Mouse (Mus musculus) leukemia stem cell, adult 10-12 weeks (primary cell): Measurements from ENCODE around the gene Dock3. TPM values are rescaled to one million over a fixed set of nuclear protein-coding genes. Genes with fewer than 3 reads are reported as not detected.

Source experiments
- polyA plus RNA-seq: library from polyadenylated mRNA; stranded (reverse); fragments of >175 nt; gene quantifications from 2 replicates; pipeline ENCODE4 v1.2.3, GENCODE M21; 2012; ENCODE audit warnings: low replicate concordance

The Dock3 gene
- 0.51 TPM in 1 of 2 replicates, not detected in the other for polyA plus RNA-seq

GRCm38 (mm10) chr9:107231539-107232139, at the start of gene Dock3:
Dock3 (minus strand) TSS chr9:107231909.

DNA sequence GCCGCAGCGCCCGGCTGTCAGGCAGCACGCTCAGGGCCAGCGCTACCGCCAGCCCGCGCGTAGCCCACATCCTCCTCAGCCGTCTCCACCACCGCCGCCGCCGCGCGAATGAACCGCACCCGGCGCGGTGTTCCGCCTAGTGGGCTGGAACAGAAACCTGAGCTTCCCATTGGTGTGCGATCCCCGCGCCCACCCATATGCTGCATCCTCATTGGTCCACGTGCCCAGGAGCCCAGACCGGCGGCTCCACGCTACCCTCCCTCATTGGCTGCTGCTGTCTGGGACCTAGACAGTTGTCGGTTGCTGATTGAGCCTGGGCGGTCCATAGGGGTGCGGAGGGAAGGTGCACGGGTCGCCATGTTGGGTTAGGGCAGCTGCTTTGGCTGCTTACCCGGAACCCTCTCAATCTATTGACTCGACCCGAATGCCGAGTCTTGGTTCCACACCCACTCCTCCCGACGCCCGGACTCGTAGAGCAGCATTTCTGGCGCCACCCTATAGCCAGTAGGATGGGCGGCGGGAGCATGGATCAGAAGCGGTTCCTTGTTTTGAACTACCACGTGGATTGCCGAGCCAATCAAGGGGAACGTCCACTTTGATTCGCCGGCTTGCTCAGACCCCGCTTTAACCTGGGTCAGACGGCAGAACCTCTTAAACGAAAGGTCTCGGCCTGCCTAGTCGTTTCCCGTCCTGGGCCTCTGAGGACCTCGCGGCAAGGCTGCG, 339.7 kb downstream of the Dock3 start, which contains the start of gene Manf:
TSS of gene Manf (minus strand) at position 151 of the 723 bp plus-strand sequence.

GRCm38 (mm10) chr9:106886828-106887702, 344.6 kb downstream of the Dock3 start, which contains the start of gene Rbm15b:
Rbm15b (minus strand) TSS chr9:106887428.

Other genes with a start within 250 kb of the Dock3 start
- 8.1 and 13.3 TPM in 2 replicates for gene Mapkapk3, start 58.0 kb upstream of the Dock3 start, polyA plus RNA-seq
- gene Cish, start 64.1 kb upstream of the Dock3 start, polyA plus RNA-seq: 40.6 and 47.8 TPM in 2 replicates
- 4.1 and 4.5 TPM in 2 replicates for gene Hemk1, start 106.4 kb upstream of the Dock3 start, polyA plus RNA-seq
- 0.07 TPM in 1 of 2 replicates, not detected in the other for gene 6430571L13Rik, start 108.7 kb upstream of the Dock3 start, polyA plus RNA-seq
- 0.28 and 4.1 TPM in 2 replicates for gene Cacna2d2, start 167.7 kb upstream of the Dock3 start, polyA plus RNA-seq